Mouse (Mus musculus): Measurements from ENCODE around the gene Selenok. TPM values are rescaled to one million over a fixed set of nuclear protein-coding genes. Genes with fewer than 3 reads are reported as not detected.

Gene Selenok
- 132 and 151 TPM in 2 replicates for polyA plus RNA-seq (2015; fragmentation: Nextera tagmentation; extraction: Ambion mirVana)

DNA sequence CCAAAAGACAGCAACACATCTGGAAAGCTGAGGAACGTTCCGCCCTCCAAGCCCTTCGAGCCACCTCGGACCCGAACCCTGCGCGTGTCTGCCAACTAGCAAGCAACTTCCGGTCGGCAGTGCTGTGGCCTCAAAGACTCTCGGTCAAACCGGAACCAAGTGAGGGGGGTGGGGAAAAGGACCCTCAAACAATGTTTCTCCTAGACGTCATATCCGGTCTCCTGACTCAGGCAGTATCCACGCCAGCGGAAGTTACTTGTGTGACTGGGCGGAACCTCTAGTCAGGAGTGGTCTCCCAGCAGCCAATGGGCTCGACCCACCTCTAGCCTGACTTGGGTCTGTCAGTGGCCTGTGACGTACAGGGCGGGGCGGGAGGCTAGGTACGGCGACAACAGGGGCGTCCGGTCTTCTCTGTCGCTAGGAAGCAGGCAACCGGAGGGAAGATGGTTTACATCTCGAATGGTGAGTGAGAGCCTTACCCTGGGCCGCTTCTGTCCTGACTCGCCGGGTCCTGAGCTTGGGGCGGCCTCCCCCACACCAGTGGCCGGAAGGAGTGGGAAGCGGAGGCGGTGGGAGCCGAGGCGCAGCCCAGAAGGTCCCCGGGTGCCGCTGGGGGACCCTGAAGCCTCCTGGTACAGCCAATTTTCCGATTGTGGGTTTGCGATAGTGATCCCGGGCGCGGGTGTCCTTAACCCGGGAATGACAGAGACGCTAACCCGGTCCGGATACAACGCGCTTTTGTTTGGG lies at the start of gene Selenok:
Selenok (plus strand) TSS at position 234 of the 747 bp plus-strand sequence.
- H3K4me1 ChIP-seq (replicated peaks): peaks cover 40% of the 10 kb centered on the region
- peak; percentile 95 for DNase-seq
- no peaks in the 10 kb centered on the region for H3K27me3 ChIP-seq
- H3K4me2 ChIP-seq: peak within 1 kb of the TSS; percentile 85
- no peaks in the 10 kb centered on the region for H3K9me3 ChIP-seq (replicated peaks)
- peak within 1 kb of the TSS; percentile 90 for H3K4me3 ChIP-seq (replicated peaks)
- peaks cover 31% of the 10 kb centered on the region for H3K36me3 ChIP-seq
- H3K9ac ChIP-seq: peak within 1 kb of the TSS; percentile 94
- H3K27ac ChIP-seq: peak within 1 kb of the TSS; percentile 88
- WGBS (ENCODE audit: insufficient replicate concordance): under 1% methylated on average over 49 of the region's 49 CpGs
- peak; percentile 100 for ATAC-seq (ENCODE audit: low read depth)

DNA sequence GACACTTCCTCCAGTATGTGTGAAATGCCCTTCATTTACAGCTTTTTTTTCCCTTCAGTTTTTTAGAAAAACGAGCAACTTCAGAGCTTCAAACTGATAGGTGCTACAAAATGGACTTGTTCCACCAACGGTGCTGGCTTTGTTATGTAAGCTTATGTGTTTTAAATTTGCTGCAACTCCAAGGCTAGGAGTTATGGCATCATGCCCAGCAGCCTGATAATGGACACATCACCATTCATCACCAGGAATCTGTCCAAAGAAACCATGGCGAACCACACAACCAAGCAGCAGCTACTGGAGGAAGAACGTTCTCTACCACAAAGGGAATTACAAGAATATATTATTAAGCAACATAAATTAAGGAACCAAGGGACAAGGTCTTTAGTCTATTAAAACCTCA lies 39.1 kb upstream of the Selenok start:
- Histone ChIP-seq H3K4me2 (no peak overlapping the region), H3K9me3 (replicated peaks) (no peaks in the 10 kb centered on the region), H3K4me1 (replicated peaks) (no peaks in the 10 kb centered on the region), H3K9ac (no peak overlapping the region), H3K27ac (no peak overlapping the region), H3K4me3 (replicated peaks) (no peak overlapping the region), H3K36me3 (no peaks in the 10 kb centered on the region), H3K27me3 (no peaks in the 10 kb centered on the region)
- DNase-seq (no peak), ATAC-seq (ENCODE audit: low read depth) (no peak)
- WGBS (ENCODE audit: insufficient replicate concordance): 51% methylated on average over 4 of the region's 4 CpGs

DNA sequence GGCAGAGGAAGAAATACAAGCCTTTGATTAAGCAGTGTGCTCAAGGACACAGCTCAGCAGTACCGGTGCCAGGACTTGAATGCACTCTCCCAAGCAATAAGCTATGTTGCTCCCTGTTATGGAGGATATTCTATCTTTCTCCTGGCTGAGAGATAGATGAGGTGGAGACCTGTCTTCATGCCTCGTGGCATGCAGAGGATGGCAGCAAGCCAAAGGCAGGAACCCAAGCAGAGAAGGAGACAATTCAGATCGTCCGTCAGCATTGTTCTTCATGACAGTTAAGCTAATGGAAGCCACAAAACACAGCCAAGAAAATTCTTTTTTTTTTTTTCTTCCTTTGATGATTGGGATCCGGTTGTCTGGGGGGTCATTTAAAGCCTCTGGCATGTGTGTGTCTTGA lies 32.6 kb upstream of the Selenok start:
- DNase-seq (no peak), ATAC-seq (ENCODE audit: low read depth) (no peak)
- 60% methylated on average over 5 of the region's 5 CpGs for WGBS (ENCODE audit: insufficient replicate concordance)
- Histone ChIP-seq H3K4me2 (no peak overlapping the region), H3K4me1 (replicated peaks) (no peaks in the 10 kb centered on the region), H3K27me3 (0 out of 2 replicates have a peak, but pooled peaks cover 7% of the 10 kb centered on the region), H3K36me3 (no peaks in the 10 kb centered on the region), H3K4me3 (replicated peaks) (no peak overlapping the region), H3K9me3 (replicated peaks) (no peaks in the 10 kb centered on the region), H3K27ac (no peak overlapping the region), H3K9ac (no peak overlapping the region)

DNA sequence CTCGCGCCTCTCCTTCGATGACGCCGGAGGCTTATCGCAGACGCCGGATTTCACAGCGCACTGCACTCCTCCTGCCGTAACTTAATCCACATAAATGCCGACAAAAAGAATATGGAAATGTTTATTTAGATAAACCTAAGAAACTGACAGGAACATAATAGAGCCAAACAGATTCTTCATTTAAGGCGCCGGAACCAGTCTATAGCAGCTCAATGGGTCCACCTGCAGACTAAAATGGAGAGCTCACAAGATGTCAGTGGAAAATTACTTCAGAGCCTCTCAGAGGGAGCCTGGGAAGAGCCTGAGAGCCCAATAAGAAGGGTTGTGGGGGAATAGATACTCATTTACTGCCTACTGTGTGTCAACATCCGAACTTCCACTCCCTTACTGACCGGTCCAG lies 30.6 kb upstream of the Selenok start:
- Histone ChIP-seq H3K27ac (no peak overlapping the region), H3K9ac (no peak overlapping the region), H3K36me3 (no peaks in the 10 kb centered on the region), H3K4me1 (replicated peaks) (no peaks in the 10 kb centered on the region), H3K27me3 (0 out of 2 replicates have a peak, but pooled peaks cover 7% of the 10 kb centered on the region), H3K4me2 (no peak overlapping the region), H3K4me3 (replicated peaks) (no peak overlapping the region), H3K9me3 (replicated peaks) (no peaks in the 10 kb centered on the region)
- 82% methylated on average over 15 of the region's 15 CpGs for WGBS (ENCODE audit: insufficient replicate concordance)
- ATAC-seq (ENCODE audit: low read depth) (no peak), DNase-seq (no peak)

DNA sequence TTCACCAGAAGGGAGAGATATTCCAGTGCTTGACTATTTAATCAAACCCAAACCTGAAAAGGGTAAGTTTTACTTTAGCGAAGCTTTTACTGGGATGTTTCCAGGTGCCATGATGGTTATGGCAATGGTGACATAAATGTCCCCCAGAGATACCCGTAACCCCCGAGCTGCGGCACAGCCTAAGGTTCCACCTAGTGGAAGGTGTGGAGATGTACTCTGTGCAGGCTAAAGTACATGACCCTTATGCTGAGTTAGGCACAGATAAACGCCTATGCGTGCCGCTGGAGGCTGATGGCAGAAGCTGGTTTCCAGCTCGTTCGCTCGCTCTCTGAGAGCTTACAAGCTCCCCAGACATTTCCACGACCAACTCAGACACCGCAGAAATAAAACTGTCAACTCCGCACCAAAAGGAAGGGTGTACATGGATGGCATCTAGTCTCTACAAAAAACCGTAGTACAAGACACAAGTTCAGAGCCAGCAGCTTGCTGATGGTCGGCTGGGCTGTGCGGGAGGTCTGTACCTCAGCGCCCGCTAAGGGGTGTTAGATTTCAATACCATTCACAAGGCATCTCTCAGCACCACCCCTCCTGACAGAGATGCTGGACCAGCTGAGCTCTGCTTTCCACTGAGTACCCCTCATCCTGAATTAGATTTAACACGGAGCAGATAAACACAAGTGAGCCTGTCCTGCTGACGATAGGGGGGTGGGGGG lies 28.4 kb upstream of the Selenok start:
- Histone ChIP-seq H3K9me3 (replicated peaks) (no peaks in the 10 kb centered on the region), H3K4me3 (replicated peaks) (no peak overlapping the region), H3K36me3 (no peaks in the 10 kb centered on the region), H3K27ac (no peak overlapping the region), H3K27me3 (0 out of 2 replicates have a peak, but pooled peaks cover 7% of the 10 kb centered on the region), H3K4me2 (no peak overlapping the region), H3K4me1 (replicated peaks) (no peaks in the 10 kb centered on the region), H3K9ac (no peak overlapping the region)
- DNase-seq (no peak), ATAC-seq (ENCODE audit: low read depth) (no peak)
- WGBS (ENCODE audit: insufficient replicate concordance): 35% methylated on average over 20 of the region's 20 CpGs

DNA sequence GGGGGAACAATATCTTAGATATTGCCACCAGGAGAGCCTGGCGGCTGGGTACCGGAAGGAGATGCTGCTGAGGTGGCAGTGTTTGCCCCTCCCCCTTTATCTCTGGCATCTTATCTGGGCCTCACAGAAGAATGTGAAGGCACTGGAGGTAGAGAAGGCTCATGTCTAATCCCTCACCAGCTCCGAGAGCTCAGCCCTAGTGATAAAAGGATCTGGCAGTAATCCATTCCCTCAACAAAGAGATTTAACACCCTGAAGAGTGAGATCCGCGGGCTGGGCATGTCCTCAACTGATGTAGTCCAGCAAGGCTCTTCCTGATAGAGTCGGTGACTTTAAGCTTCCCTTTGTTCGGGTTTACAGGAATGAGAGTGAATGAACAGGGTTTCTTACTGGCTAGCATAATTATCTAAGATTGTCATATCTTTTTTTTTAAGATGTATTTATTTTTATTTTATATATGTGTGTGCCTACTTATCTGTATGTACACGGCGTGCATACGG lies 27.7 kb upstream of the Selenok start:
- no peak overlapping the region for H3K4me2 ChIP-seq
- no peaks in the 10 kb centered on the region for H3K4me1 ChIP-seq (replicated peaks)
- H3K4me3 ChIP-seq (replicated peaks): no peak overlapping the region
- H3K27me3 ChIP-seq: 0 out of 2 replicates have a peak, but pooled peaks cover 7% of the 10 kb centered on the region
- no peak for DNase-seq
- H3K36me3 ChIP-seq: no peaks in the 10 kb centered on the region
- H3K9me3 ChIP-seq (replicated peaks): no peaks in the 10 kb centered on the region
- no peak overlapping the region for H3K9ac ChIP-seq
- 14% methylated on average over 10 of the region's 10 CpGs for WGBS (ENCODE audit: insufficient replicate concordance)
- no peak overlapping the region for H3K27ac ChIP-seq
- ATAC-seq (ENCODE audit: low read depth): no peak

DNA sequence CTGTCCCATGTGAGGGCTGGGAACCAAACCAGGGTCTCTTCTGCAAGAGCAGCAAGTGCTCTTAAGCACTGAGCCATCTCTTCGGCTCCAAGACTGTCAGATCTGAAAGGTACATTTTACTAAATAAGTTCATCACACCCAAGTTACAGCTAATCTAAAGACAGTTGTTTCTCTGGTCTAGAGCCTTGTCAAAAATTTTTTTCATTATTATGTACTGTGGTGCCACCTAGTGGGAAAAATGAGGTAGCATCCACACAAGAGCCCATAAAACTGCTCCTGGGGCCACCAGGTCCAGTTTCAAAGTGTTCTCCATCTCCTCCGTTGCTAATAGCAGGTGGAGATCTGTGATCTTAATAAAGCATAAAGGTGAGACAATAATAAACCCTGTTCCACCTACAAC lies 27.2 kb upstream of the Selenok start:
- Histone ChIP-seq H3K9ac (no peak overlapping the region), H3K27me3 (0 out of 2 replicates have a peak, but pooled peaks cover 7% of the 10 kb centered on the region), H3K9me3 (replicated peaks) (no peaks in the 10 kb centered on the region), H3K36me3 (no peaks in the 10 kb centered on the region), H3K4me1 (replicated peaks) (no peaks in the 10 kb centered on the region), H3K4me2 (no peak overlapping the region), H3K27ac (no peak overlapping the region), H3K4me3 (replicated peaks) (no peak overlapping the region)
- ATAC-seq (ENCODE audit: low read depth) (no peak), DNase-seq (no peak)
- WGBS (ENCODE audit: insufficient replicate concordance): 19% methylated on average over 2 of the region's 2 CpGs

DNA sequence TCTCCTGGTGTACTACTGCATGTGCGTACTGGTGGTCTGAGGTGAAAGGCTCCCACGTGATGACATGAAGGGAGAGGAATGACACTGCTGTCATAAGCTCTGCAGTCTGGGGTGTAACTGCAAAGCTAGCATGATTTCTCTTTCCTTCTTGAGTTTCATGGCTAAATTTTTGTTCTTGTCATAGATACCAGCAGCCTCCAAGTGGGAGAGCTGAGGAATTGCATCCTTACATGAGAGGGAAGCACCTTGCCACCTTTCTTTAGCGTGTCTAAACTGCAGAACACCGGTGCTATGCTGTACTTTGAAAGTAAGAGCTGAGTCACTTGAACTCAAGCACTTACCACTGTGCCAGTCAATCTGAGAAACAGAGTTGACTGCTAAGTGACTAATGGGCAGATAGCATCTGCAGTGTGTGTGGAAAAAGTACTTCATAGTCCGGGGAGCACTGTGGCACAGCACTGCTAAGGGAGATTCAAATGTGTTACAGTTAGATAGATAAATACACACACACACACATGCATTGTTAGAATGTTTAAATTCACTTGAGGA lies 21.3 kb upstream of the Selenok start:
- DNase-seq: no peak
- 54% methylated on average over 5 of the region's 5 CpGs for WGBS (ENCODE audit: insufficient replicate concordance)
- no peak overlapping the region for H3K27ac ChIP-seq
- H3K27me3 ChIP-seq: no peaks in the 10 kb centered on the region
- H3K9ac ChIP-seq: no peak overlapping the region
- H3K4me3 ChIP-seq (replicated peaks): no peak overlapping the region
- no peaks in the 10 kb centered on the region for H3K9me3 ChIP-seq (replicated peaks)
- H3K36me3 ChIP-seq: no peaks in the 10 kb centered on the region
- ATAC-seq (ENCODE audit: low read depth): no peak
- no peak overlapping the region for H3K4me2 ChIP-seq
- no peaks in the 10 kb centered on the region for H3K4me1 ChIP-seq (replicated peaks)

DNA sequence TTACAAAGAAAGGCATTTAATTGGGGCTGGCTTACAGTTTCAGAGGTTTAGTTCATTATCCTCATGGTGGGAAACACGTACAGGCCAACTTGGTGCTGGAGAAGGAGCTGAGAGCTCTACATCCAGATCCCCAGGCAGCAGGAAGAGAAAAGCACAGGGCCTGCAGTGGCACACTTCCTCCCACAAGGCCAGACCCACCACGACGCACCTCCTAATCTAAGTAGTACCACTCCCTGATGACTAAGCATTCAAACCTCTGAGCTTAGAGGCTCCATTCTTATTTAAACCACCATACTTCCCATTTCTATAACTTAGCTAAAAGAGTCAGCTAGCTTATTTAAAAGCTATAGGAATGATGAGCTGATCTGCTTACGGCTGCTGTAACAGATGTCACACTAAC lies 17.3 kb upstream of the Selenok start:
- H3K4me3 ChIP-seq (replicated peaks): no peak overlapping the region

DNA sequence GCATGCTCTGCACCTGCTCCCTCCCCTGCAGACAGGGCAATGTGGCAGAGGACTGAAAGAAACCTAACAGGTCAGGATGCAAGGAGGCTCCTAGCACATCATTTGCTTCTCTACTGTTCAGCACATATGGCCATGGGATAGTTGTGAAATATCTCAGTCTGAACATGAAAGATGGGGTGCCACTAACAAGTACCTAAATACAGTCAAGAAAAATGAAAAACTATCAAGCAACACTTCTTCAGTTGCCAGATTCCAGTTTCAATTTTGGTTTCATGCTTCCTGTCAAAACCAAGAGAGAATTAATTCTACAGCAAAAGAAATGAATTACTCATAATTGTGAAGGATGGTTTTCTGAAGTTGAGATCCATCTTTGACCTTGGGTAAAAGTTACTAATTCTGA lies 10.7 kb upstream of the Selenok start:
- DNase-seq (no peak), ATAC-seq (ENCODE audit: low read depth) (no peak)
- H3K4me3 ChIP-seq (replicated peaks): no peak overlapping the region
- H3K36me3 ChIP-seq: no peaks in the 10 kb centered on the region
- H3K27ac ChIP-seq: no peak overlapping the region
- H3K4me1 ChIP-seq (replicated peaks): no peaks in the 10 kb centered on the region
- H3K4me2 ChIP-seq: no peak overlapping the region
- H3K9ac ChIP-seq: no peak overlapping the region
- H3K27me3 ChIP-seq: no peaks in the 10 kb centered on the region
- H3K9me3 ChIP-seq (replicated peaks): no peaks in the 10 kb centered on the region

More for the DNA sequence above, 17.3 kb upstream of the Selenok start:
- WGBS (ENCODE audit: insufficient replicate concordance): 28% methylated on average over 4 of the region's 4 CpGs
- ATAC-seq (ENCODE audit: low read depth) (no peak), DNase-seq (no peak)
- Histone ChIP-seq H3K27me3 (no peaks in the 10 kb centered on the region), H3K4me2 (no peak overlapping the region), H3K9me3 (replicated peaks) (no peaks in the 10 kb centered on the region), H3K4me1 (replicated peaks) (no peaks in the 10 kb centered on the region), H3K9ac (no peak overlapping the region), H3K27ac (no peak overlapping the region), H3K36me3 (no peaks in the 10 kb centered on the region)

DNA sequence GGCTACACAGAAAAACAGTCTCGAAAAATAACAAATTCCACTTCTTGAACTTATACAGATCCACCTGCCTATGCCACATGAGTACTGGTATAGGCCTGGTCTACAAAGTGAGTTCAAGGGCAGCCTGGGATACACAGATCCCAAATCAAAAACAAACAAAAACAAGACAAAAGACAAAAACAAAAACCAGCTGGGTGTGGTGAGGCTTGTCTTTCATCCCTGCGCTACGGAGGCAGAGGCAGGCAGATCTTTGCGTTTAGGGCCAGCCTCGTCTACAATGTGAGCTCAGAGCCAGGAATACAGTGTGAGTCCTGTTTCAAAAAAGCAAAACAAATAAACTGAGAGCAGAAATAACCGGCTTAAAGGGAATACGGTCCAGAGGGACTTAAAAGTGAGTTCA lies 497 bp upstream of the Selenok start:
- Histone ChIP-seq H3K27ac (peak overlapping the region; percentile 79), H3K27me3 (no peaks in the 10 kb centered on the region), H3K9me3 (replicated peaks) (no peaks in the 10 kb centered on the region), H3K36me3 (peaks cover 25% of the 10 kb centered on the region), H3K4me3 (replicated peaks) (peak overlapping the region; percentile 90), H3K9ac (peak overlapping the region; percentile 72), H3K4me1 (replicated peaks) (peaks cover 38% of the 10 kb centered on the region), H3K4me2 (peak overlapping the region; percentile 74)
- WGBS (ENCODE audit: insufficient replicate concordance): 47% methylated on average over 7 of the region's 7 CpGs
- DNase-seq (no peak), ATAC-seq (ENCODE audit: low read depth) (no peak)
